Mouse (Mus musculus): ENCODE results near the gene Tdrd1. TPM values are rescaled to one million over a fixed set of nuclear protein-coding genes. Genes with fewer than 3 reads are reported as not detected.

The Tdrd1 gene
- polyA plus RNA-seq, 2 experiments, result under 0.01 TPM; not detected in 1

DNA sequence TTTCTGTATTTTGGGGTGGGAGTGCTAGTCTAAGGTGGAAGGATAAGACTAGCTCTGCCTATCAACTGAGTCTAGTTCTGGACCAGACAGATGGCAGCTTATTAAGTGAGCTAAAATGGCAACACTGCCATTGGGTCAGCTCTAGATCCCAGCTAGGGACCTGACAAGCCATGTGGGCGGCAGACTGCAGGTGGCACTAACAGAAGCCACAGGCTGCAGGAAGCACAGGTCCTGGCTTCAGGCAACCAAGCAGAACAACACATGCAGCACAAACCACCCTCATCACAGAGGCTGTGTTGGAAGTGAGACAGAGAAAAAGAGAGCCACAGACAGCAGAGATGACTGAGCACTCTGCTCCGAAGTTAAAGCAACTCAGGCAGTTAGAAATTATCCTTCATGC lies 20.6 kb upstream of the Tdrd1 start:
- peaks cover 24 to 26% of the 10 kb centered on the region in 2 experiments for H3K4me1 ChIP-seq (replicated peaks; ENCODE audit: control insufficient read depth in 2 of 2, insufficient read depth in 2 of 2, low read length in 1 of 2)
- H3K27ac ChIP-seq, result no peak overlapping the region
- H3K36me3 ChIP-seq (replicated peaks; ENCODE audit: control insufficient read depth, insufficient read depth, low read depth), result peaks cover 10% of the 10 kb centered on the region
- no peak overlapping the region for H3K9ac ChIP-seq (replicated peaks)
- no peak for ATAC-seq (ENCODE audit: insufficient read depth)
- H3K4me2 ChIP-seq (ENCODE audit: low read depth), result no peak overlapping the region
- H3K9me3 ChIP-seq (ENCODE audit: control insufficient read depth, low read length), result no peaks in the 10 kb centered on the region
- no peak for DNase-seq (ENCODE audit: low read depth in 3 of 3, low spot score in 3 of 3)
- no peak for TF ChIP-seq CTCF (IDR thresholded peaks at IDR 0.05; ENCODE audit: low read depth)
- no peak for TF ChIP-seq EP300 (IDR thresholded peaks at IDR 0.05; ENCODE audit: low read depth)
- no peak overlapping the region for H3K4me3 ChIP-seq (ENCODE audit: insufficient read depth in 1 of 2, low read depth in 2 of 2, low read length in 2 of 2)
- no peaks in the 10 kb centered on the region for H3K27me3 ChIP-seq (ENCODE audit: control insufficient read depth, insufficient read depth, low read length)
- WGBS (ENCODE audit: insufficient replicate concordance), result 73% methylated on average over 2 of the region's 2 CpGs

DNA sequence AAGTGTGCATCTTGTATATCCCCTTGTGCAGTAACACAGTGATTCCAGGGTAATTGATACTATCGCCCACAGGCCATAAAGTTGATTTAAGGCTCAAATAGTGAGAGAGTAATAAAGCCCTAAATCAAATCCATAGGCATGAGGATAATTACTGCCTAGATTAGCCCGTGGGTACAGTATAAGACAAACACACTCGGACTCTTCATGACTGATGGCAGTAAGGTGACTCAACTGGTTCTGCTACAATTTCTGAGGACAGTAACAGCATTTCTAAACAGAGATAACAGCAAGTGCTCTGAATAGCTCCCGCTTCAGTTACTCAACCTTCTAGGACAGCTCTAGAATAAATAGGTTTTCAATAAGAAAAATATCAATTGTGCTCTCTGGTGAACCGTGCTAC lies 18.9 kb upstream of the Tdrd1 start:
- Histone ChIP-seq H3K27me3 (ENCODE audit: control insufficient read depth, insufficient read depth, low read length) (no peaks in the 10 kb centered on the region), H3K4me1 (replicated peaks; ENCODE audit: control insufficient read depth in 2 of 2, insufficient read depth in 2 of 2, low read length in 1 of 2) (peaks cover 7 to 13% of the 10 kb centered on the region in 2 experiments), H3K4me2 (ENCODE audit: low read depth) (no peak overlapping the region), H3K27ac (no peak overlapping the region), H3K9ac (replicated peaks) (no peak overlapping the region), H3K9me3 (ENCODE audit: control insufficient read depth, low read length) (no peaks in the 10 kb centered on the region), H3K36me3 (replicated peaks; ENCODE audit: control insufficient read depth, insufficient read depth, low read depth) (peaks cover 7% of the 10 kb centered on the region), H3K4me3 (ENCODE audit: insufficient read depth in 1 of 2, low read depth in 2 of 2, low read length in 2 of 2) (no peak overlapping the region)
- DNase-seq (ENCODE audit: low read depth in 3 of 3, low spot score in 3 of 3), result no peak
- TF ChIP-seq CTCF (IDR thresholded peaks at IDR 0.05; ENCODE audit: low read depth), result no peak
- ATAC-seq (ENCODE audit: insufficient read depth), result no peak
- 76% methylated on average over 5 of the region's 5 CpGs for WGBS (ENCODE audit: insufficient replicate concordance)

DNA sequence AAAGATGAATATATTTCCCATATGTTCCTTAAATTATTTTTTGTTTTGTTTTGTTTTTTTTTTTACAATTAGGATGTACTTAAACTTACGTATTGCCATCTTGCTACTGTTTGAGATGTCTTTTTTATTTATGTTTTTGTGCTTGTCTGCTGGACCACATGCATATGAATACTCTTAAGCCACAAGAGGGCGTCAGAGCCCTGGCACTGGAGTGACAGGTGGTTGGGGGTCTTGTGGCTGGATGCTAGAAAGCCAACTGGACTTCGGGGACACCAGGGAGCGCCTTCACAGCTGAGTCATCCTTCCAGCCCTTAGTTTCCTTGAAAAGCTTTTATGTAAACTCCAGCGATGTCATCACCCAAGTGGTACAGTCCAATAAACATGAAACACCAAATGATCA lies 17.2 kb upstream of the Tdrd1 start:
- TF ChIP-seq EP300 (IDR thresholded peaks at IDR 0.05; ENCODE audit: low read depth) (no peak), CTCF (IDR thresholded peaks at IDR 0.05; ENCODE audit: low read depth) (peak; percentile 45)
- no peak overlapping the region for H3K27ac ChIP-seq
- peaks cover 12% of the 10 kb centered on the region for H3K36me3 ChIP-seq (replicated peaks; ENCODE audit: control insufficient read depth, insufficient read depth, low read depth)
- H3K27me3 ChIP-seq (ENCODE audit: control insufficient read depth, insufficient read depth, low read length), result no peaks in the 10 kb centered on the region
- no peak for DNase-seq (ENCODE audit: low read depth in 3 of 3, low spot score in 3 of 3)
- no peak overlapping the region for H3K4me3 ChIP-seq (ENCODE audit: insufficient read depth in 1 of 2, low read depth in 2 of 2, low read length in 2 of 2)
- ATAC-seq (ENCODE audit: insufficient read depth), result no peak
- no peak overlapping the region for H3K4me2 ChIP-seq (ENCODE audit: low read depth)
- WGBS (ENCODE audit: insufficient replicate concordance), result 65% methylated on average over 5 of the region's 5 CpGs
- peaks cover 0 to 5% of the 10 kb centered on the region in 2 experiments; a peak in 1 of 4 replicates for H3K4me1 ChIP-seq (replicated peaks; ENCODE audit: control insufficient read depth in 2 of 2, insufficient read depth in 2 of 2, low read length in 1 of 2)
- no peak overlapping the region for H3K9ac ChIP-seq (replicated peaks)
- no peaks in the 10 kb centered on the region for H3K9me3 ChIP-seq (ENCODE audit: control insufficient read depth, low read length)

DNA sequence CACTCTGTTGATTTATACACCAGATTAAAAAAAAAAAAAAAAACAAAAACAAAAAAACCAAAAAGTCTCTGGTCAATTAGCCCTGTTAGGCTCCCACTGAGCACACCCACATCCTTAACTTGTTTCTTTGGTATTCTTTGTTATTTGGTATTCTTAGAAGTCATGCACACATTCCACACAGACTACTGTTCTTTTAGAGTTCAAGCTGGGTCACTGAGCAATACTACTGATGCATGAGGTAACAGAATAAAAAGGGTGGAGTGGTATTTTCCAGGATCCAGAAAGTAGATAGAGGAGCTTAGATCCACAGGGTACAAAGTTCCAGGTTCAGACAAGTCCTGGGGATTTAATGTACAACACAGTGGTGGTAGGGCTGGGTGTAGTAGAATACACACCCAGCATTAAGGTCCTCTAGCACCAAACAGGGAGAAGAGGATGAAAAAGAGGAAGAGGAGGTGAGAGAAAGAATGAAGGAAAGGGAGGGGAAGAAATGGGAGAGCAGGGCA lies 15.3 kb upstream of the Tdrd1 start:
- Histone ChIP-seq H3K4me1 (replicated peaks; ENCODE audit: control insufficient read depth in 2 of 2, insufficient read depth in 2 of 2, low read length in 1 of 2) (peaks cover 0 to 5% of the 10 kb centered on the region in 2 experiments; a peak in 1 of 4 replicates), H3K27ac (no peak overlapping the region), H3K9me3 (ENCODE audit: control insufficient read depth, low read length) (no peaks in the 10 kb centered on the region), H3K36me3 (replicated peaks; ENCODE audit: control insufficient read depth, insufficient read depth, low read depth) (peaks cover 12% of the 10 kb centered on the region), H3K9ac (replicated peaks) (no peak overlapping the region), H3K4me2 (ENCODE audit: low read depth) (no peak overlapping the region), H3K4me3 (ENCODE audit: insufficient read depth in 1 of 2, low read depth in 2 of 2, low read length in 2 of 2) (no peak overlapping the region), H3K27me3 (ENCODE audit: control insufficient read depth, insufficient read depth, low read length) (no peaks in the 10 kb centered on the region)
- ATAC-seq (ENCODE audit: insufficient read depth) (no peak), DNase-seq (ENCODE audit: low read depth in 3 of 3, low spot score in 3 of 3) (no peak)
- no peak for TF ChIP-seq EP300 (IDR thresholded peaks at IDR 0.05; ENCODE audit: low read depth)
- no peak for TF ChIP-seq CTCF (IDR thresholded peaks at IDR 0.05; ENCODE audit: low read depth)

DNA sequence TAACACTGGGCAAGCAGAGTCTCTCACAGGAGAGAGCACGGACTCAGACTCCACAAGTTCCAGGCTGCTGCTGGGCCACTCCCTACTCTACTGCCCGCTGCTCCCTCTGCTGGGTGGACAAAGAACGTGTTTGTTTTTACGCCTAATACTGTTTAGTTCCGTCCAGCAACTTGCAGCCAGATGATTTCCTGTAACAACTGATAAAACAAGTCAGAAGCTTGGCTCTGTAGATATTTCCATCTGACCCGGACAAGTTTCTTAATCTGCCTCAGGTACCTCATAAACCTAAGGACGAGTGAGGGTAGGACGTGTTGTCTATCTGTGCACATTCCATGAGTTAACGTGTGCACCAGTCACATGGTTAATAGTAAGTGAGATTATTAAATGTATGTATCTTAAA lies 14.4 kb upstream of the Tdrd1 start:
- DNase-seq (ENCODE audit: low read depth in 3 of 3, low spot score in 3 of 3), result peak in 2 of 3 experiments; percentile 33 to 48
- H3K9ac ChIP-seq (replicated peaks), result no peak overlapping the region
- H3K4me1 ChIP-seq (replicated peaks; ENCODE audit: control insufficient read depth in 2 of 2, insufficient read depth in 2 of 2, low read length in 1 of 2), result peaks cover 0 to 5% of the 10 kb centered on the region in 2 experiments; a peak in 1 of 4 replicates
- ATAC-seq (ENCODE audit: insufficient read depth), result peak; percentile 86
- no peak overlapping the region for H3K27ac ChIP-seq
- H3K9me3 ChIP-seq (ENCODE audit: control insufficient read depth, low read length), result no peaks in the 10 kb centered on the region
- H3K36me3 ChIP-seq (replicated peaks; ENCODE audit: control insufficient read depth, insufficient read depth, low read depth), result peaks cover 12% of the 10 kb centered on the region
- TF ChIP-seq EP300 (IDR thresholded peaks at IDR 0.05; ENCODE audit: low read depth) (peak; percentile 49), CTCF (IDR thresholded peaks at IDR 0.05; ENCODE audit: low read depth) (peak; percentile 88)
- no peak overlapping the region for H3K4me3 ChIP-seq (ENCODE audit: insufficient read depth in 1 of 2, low read depth in 2 of 2, low read length in 2 of 2)
- no peaks in the 10 kb centered on the region for H3K27me3 ChIP-seq (ENCODE audit: control insufficient read depth, insufficient read depth, low read length)
- 8% methylated on average over 9 of the region's 9 CpGs for WGBS (ENCODE audit: insufficient replicate concordance)
- H3K4me2 ChIP-seq (ENCODE audit: low read depth), result no peak overlapping the region

Data from liver, embryonic 14.5 days (tissue).